Mouse (Mus musculus) megakaryocyte, embryonic 14.5 days (primary cell): ENCODE results near the gene Kif26b.

ENCODE experiments used
- FLI1 ChIP-seq: IDR thresholded peaks from 2 replicates; pipeline ENCODE4 v1.6.1; 2012; ENCODE audit warnings: low read length, inconsistent platforms, mixed read lengths
- GATA1 ChIP-seq: IDR thresholded peaks from 3 replicates; pipeline ENCODE4 v1.6.1; 2012; ENCODE audit warnings: mixed read lengths, low read length, inconsistent platforms, borderline replicate concordance

DNA sequence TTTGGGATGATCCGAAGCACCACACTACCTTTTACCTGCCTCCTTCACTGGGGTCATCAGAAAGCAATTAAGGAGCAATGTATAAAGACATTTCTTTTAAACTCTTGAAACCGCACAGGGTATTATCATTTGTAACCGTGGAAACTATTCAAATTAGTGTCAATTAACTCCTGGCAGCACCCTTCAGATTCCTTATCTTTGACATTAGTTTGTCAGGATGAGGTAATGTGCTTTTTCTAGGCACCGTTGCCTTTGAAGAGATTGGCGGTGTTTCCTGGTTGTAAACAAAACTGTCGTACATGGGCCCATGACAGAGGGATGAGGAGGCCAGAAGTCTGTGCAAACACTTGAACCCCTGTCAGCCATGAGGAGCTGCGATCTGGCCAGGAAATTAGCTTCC, 102.9 kb downstream of the Kif26b start:
- TF ChIP-seq GATA1: no peak
- no peak for TF ChIP-seq FLI1
